Mouse (Mus musculus): ENCODE data around the gene Nmnat3. TPM values are rescaled to one million over a fixed set of nuclear protein-coding genes. Genes with fewer than 3 reads are reported as not detected.
A peak's percentile ranks its signal among the peaks of the same experiment; 100 is the strongest.

The Nmnat3 gene
- polyA plus RNA-seq, 1 experiment from 2014 or later = 15.1 TPM

- 64% methylated on average over 15 of the region's 15 CpGs for WGBS
- no peak for TF ChIP-seq CTCF (IDR thresholded peaks at IDR 0.05; ENCODE audit: low read depth)
- Histone ChIP-seq H3K4me2 (ENCODE audit: low read length) (no peak overlapping the region), H3K4me1 (replicated peaks; ENCODE audit: insufficient read depth, low read length) (no peaks in the 10 kb centered on the region), H3K9me3 (replicated peaks; ENCODE audit: low read length) (no peaks in the 10 kb centered on the region), H3K27me3 (ENCODE audit: insufficient read depth, low read length) (no peaks in the 10 kb centered on the region), H3K36me3 (ENCODE audit: insufficient read depth, low read length) (no peaks in the 10 kb centered on the region), H3K27ac (no peak overlapping the region), H3K9ac (ENCODE audit: low read depth, low read length) (no peak overlapping the region), H3K4me3 (replicated peaks; ENCODE audit: low read depth, low read length) (no peak overlapping the region)
- no peak for ATAC-seq (replicated peaks; ENCODE audit: low FRiP score, low read depth)
- no peak for DNase-seq (ENCODE audit: low spot score)
Observed at GRCm38 (mm10) chr9:98337881-98338769, 50.9 kb downstream of the Nmnat3 start.

- Histone ChIP-seq H3K27ac (no peak overlapping the region), H3K9me3 (replicated peaks; ENCODE audit: low read length) (no peaks in the 10 kb centered on the region), H3K4me1 (replicated peaks; ENCODE audit: insufficient read depth, low read length) (no peaks in the 10 kb centered on the region), H3K9ac (ENCODE audit: low read depth, low read length) (no peak overlapping the region), H3K36me3 (ENCODE audit: insufficient read depth, low read length) (no peaks in the 10 kb centered on the region), H3K4me2 (ENCODE audit: low read length) (no peak overlapping the region), H3K4me3 (replicated peaks; ENCODE audit: low read depth, low read length) (no peak overlapping the region), H3K27me3 (ENCODE audit: insufficient read depth, low read length) (no peaks in the 10 kb centered on the region)
- WGBS = 80% methylated on average over 4 of the region's 4 CpGs
- no peak for ATAC-seq (replicated peaks; ENCODE audit: low FRiP score, low read depth)
- TF ChIP-seq CTCF (IDR thresholded peaks at IDR 0.05; ENCODE audit: low read depth) = no peak
- no peak for DNase-seq (ENCODE audit: low spot score)
Observed at GRCm38 (mm10) chr9:98339971-98340370, 52.7 kb downstream of the Nmnat3 start.

- Histone ChIP-seq H3K27me3 (ENCODE audit: insufficient read depth, low read length) (no peaks in the 10 kb centered on the region), H3K9me3 (replicated peaks; ENCODE audit: low read length) (no peaks in the 10 kb centered on the region), H3K4me1 (replicated peaks; ENCODE audit: insufficient read depth, low read length) (no peaks in the 10 kb centered on the region), H3K36me3 (ENCODE audit: insufficient read depth, low read length) (no peaks in the 10 kb centered on the region), H3K4me3 (replicated peaks; ENCODE audit: low read depth, low read length) (no peak overlapping the region), H3K27ac (peak overlapping the region; percentile 19; the same call in 1 of the 2 replicates), H3K9ac (ENCODE audit: low read depth, low read length) (no peak overlapping the region), H3K4me2 (ENCODE audit: low read length) (no peak overlapping the region)
- peak; percentile 75 for ATAC-seq (replicated peaks; ENCODE audit: low FRiP score, low read depth)
- DNase-seq (ENCODE audit: low spot score) = peak; percentile 25
- WGBS = 54% methylated on average over 4 of the region's 4 CpGs
- no peak for TF ChIP-seq CTCF (IDR thresholded peaks at IDR 0.05; ENCODE audit: low read depth)
Observed at GRCm38 (mm10) chr9:98340427-98340826, 53.2 kb downstream of the Nmnat3 start.

- H3K9me3 ChIP-seq (replicated peaks; ENCODE audit: low read length) = no peaks in the 10 kb centered on the region
- no peak for TF ChIP-seq CTCF (IDR thresholded peaks at IDR 0.05; ENCODE audit: low read depth)
- no peaks in the 10 kb centered on the region for H3K36me3 ChIP-seq (ENCODE audit: insufficient read depth, low read length)
- H3K27me3 ChIP-seq (ENCODE audit: insufficient read depth, low read length) = no peaks in the 10 kb centered on the region
- ATAC-seq (replicated peaks; ENCODE audit: low FRiP score, low read depth) (no peak), DNase-seq (ENCODE audit: low spot score) (no peak)
- H3K9ac ChIP-seq (ENCODE audit: low read depth, low read length) = no peak overlapping the region
- H3K4me1 ChIP-seq (replicated peaks; ENCODE audit: insufficient read depth, low read length) = no peaks in the 10 kb centered on the region
- no peak overlapping the region for H3K4me2 ChIP-seq (ENCODE audit: low read length)
- WGBS = 88% methylated on average over 1 of the region's 1 CpGs
- H3K4me3 ChIP-seq (replicated peaks; ENCODE audit: low read depth, low read length) = no peak overlapping the region
- H3K27ac ChIP-seq = no peak overlapping the region
Observed at GRCm38 (mm10) chr9:98345840-98346239, 58.6 kb downstream of the Nmnat3 start.

GRCm38 (mm10) chr9:98346240-98346639 lies 59.0 kb downstream of the Nmnat3 start:
- no peak overlapping the region for H3K9ac ChIP-seq (ENCODE audit: low read depth, low read length)
- WGBS = 78% methylated on average over 4 of the region's 4 CpGs
- no peak overlapping the region for H3K27ac ChIP-seq
- H3K4me1 ChIP-seq (replicated peaks; ENCODE audit: insufficient read depth, low read length) = no peaks in the 10 kb centered on the region
- no peak overlapping the region for H3K4me2 ChIP-seq (ENCODE audit: low read length)
- no peak for TF ChIP-seq CTCF (IDR thresholded peaks at IDR 0.05; ENCODE audit: low read depth)
- H3K4me3 ChIP-seq (replicated peaks; ENCODE audit: low read depth, low read length) = no peak overlapping the region
- H3K36me3 ChIP-seq (ENCODE audit: insufficient read depth, low read length) = no peaks in the 10 kb centered on the region
- no peak for DNase-seq (ENCODE audit: low spot score)
- H3K27me3 ChIP-seq (ENCODE audit: insufficient read depth, low read length) = no peaks in the 10 kb centered on the region
- ATAC-seq (replicated peaks; ENCODE audit: low FRiP score, low read depth) = no peak
- no peaks in the 10 kb centered on the region for H3K9me3 ChIP-seq (replicated peaks; ENCODE audit: low read length)

GRCm38 (mm10) chr9:98347021-98347420 lies 59.8 kb downstream of the Nmnat3 start:
- Histone ChIP-seq H3K4me1 (replicated peaks; ENCODE audit: insufficient read depth, low read length) (no peaks in the 10 kb centered on the region), H3K27me3 (ENCODE audit: insufficient read depth, low read length) (no peaks in the 10 kb centered on the region), H3K4me2 (ENCODE audit: low read length) (no peak overlapping the region), H3K36me3 (ENCODE audit: insufficient read depth, low read length) (no peaks in the 10 kb centered on the region), H3K9ac (ENCODE audit: low read depth, low read length) (no peak overlapping the region), H3K9me3 (replicated peaks; ENCODE audit: low read length) (no peaks in the 10 kb centered on the region), H3K4me3 (replicated peaks; ENCODE audit: low read depth, low read length) (no peak overlapping the region), H3K27ac (no peak overlapping the region)
- DNase-seq (ENCODE audit: low spot score) (no peak), ATAC-seq (replicated peaks; ENCODE audit: low FRiP score, low read depth) (no peak)
- no peak for TF ChIP-seq CTCF (IDR thresholded peaks at IDR 0.05; ENCODE audit: low read depth)
- 78% methylated on average over 3 of the region's 3 CpGs for WGBS

Data from kidney, postnatal 0 days (tissue).